Mouse (Mus musculus) yolk sac, embryonic 10.5 days (tissue): ENCODE results near the gene Celf6.

Experiments used
- DNase-seq: peaks from one replicate; pipeline ENCODE4 v3.0.0-alpha.2; 2017; ENCODE audit warnings: low spot score

The Celf6 gene

GRCm38 (mm10) chr9:59588252-59588651 is 10.5 kb downstream of the Celf6 start:
- DNase-seq, result no peak

GRCm38 (mm10) chr9:59588710-59589671 is 11.3 kb downstream of the Celf6 start:
- DNase-seq, result no peak

- no peak for DNase-seq
Measured at GRCm38 (mm10) chr9:59589703-59590439, 12.2 kb downstream of the Celf6 start.

GRCm38 (mm10) chr9:59601661-59602060 is 23.9 kb downstream of the Celf6 start:
- no peak for DNase-seq

- no peak for DNase-seq
Measured at GRCm38 (mm10) chr9:59605967-59606366, 28.2 kb downstream of the Celf6 start.

- no peak for DNase-seq
Measured at GRCm38 (mm10) chr9:59610950-59611349, 33.2 kb downstream of the Celf6 start.

DNA sequence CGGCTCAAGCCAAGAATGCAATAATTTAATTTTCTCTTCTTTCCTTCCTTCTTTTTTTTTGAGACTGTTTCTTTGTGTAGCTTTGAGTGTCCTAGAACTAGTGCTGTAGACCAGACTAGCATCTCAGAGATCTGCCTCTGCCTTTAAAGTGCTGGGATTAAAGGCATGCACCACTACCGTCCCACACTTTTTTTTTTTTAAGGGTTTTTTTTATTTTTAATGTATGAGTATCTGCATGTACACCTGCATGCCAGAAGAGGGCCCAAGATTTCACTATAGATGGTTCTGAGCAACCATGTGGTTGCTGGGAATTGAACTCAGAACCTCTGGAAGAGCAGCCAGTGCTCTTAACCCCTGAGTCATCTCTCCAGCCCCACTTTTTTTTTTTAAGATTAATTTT is 38.1 kb downstream of the Celf6 start:
- DNase-seq, result no peak

DNA sequence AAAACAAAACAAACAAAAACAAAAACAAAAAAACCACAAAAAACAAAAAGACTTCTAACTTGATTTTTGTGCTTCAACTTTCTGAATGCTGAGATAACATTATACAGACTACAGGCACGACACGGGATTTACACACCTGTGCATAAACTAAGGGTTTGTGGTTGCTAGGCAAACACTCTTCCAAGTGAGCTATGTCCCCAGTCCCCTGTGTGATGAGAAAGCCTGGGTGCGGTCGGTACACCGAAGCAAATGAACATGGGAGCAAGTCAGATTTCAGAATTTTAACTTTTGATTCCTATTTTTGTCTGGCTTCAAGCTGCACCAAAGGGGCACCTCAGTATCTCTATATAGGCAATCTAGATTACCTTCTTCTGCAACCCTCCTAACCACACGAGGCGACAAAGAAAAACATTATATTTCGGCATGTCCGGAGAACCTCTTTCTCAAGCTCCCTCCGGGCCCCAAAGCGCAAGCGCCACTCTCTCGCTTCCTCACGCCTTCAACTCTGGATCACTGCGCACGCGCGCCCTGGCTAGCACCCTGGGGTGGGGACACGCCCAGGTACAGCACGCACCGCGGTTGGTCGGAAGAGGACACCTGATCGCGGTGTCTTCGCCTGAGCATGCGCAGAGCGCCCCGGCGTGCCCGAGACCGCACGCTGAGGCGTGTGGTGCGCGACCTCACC is 39.0 kb downstream of the Celf6 start, which contains the start of gene Parp6:
TSS of gene Parp6 (plus strand) at position 663 of the 685 bp plus-strand sequence.
- DNase-seq, result peak; percentile 99

GRCm38 (mm10) chr9:59617307-59617973 is 39.7 kb downstream of the Celf6 start:
- no peak for DNase-seq

DNA sequence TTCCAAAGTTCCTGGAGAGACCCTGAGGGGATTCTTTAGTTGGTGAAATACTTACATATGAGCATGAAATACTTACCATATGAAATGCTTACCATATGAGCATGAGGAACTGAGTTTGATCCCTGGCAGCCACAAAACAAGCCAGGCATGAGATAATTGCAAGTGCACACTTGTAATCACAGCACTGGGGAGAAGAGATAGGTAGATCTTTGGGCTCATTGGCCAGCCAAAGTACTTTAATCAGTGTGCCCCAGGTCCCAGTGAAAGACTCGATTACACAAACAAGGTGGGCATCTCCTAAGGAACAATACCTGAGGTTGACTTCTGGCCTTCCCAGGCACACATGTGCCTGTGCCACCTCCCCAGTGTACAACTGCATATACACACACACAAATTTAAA is 60.7 kb downstream of the Celf6 start:
- DNase-seq, result no peak

GRCm38 (mm10) chr9:59639936-59640335 is 62.2 kb downstream of the Celf6 start:
- DNase-seq, result no peak

GRCm38 (mm10) chr9:59641320-59641719 is 63.6 kb downstream of the Celf6 start:
- no peak for DNase-seq

DNA sequence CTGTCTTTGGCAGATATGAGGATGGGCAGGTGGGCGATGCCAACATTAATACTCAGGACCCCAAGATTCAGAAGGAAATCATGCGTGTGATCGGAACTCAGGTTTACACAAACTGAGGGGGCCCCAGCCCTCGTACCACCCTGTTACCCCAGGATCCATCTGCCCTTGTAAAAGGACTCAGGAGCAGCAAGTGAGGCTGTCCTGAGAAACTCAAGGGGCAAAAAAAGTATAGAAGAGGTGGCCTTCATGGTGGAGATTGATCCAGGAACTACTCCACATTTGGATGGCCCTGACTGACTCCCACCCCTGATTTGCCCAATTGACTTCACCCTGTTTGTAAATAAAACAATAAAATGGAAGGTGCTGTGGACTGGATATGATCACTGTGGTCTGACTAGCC is 72.2 kb downstream of the Celf6 start:
- no peak for DNase-seq

- no peak for DNase-seq
Measured at GRCm38 (mm10) chr9:59653371-59653770, 75.7 kb downstream of the Celf6 start.

GRCm38 (mm10) chr9:59654450-59654983 is 76.8 kb downstream of the Celf6 start:
- DNase-seq, result no peak

- DNase-seq, result peak; percentile 98
Measured at GRCm38 (mm10) chr9:59655958-59656634, 78.4 kb downstream of the Celf6 start, which contains the start of gene Pkm. Gene Pkm, plus strand, starts transcription at chr9:59656368.
